Mouse (Mus musculus) embryonic facial prominence, embryonic 11.5 days (tissue): ENCODE measurements around the gene Pwwp2a. TPM values are rescaled to one million over a fixed set of nuclear protein-coding genes. Genes with fewer than 3 reads are reported as not detected.

Experiments
- ATAC-seq: fragments of 200-750 bp; cut with Nextera tagmentation; replicated peaks from 2 replicates; pipeline ENCODE4 v1.8.0; 2017; ENCODE audit warnings: low read depth; ENCODE audit not compliant: insufficient number of reproducible peaks, low FRiP score, low TSS enrichment
- DNase-seq: peaks from one replicate; pipeline ENCODE4 v3.0.0-alpha.2; 2015; ENCODE audit warnings: low spot score
- H3K27ac ChIP-seq: fragments of 300-500 bp; sonication (generic); replicated peaks from 2 replicates; pipeline ENCODE4 v1.5.1; 2014; ENCODE audit warnings: mild to moderate bottlenecking, low read depth, low read length, control low read depth
- H3K27me3 ChIP-seq: fragments of 300-500 bp; sonication (generic); 2 replicates; pipeline ENCODE4 v1.6.1; 2014; ENCODE audit warnings: mild to moderate bottlenecking, low read length, moderate library complexity, mixed read lengths; ENCODE audit not compliant: control insufficient read depth, insufficient read depth
- H3K36me3 ChIP-seq: fragments of 300-500 bp; sonication (generic); replicated peaks from 2 replicates; pipeline ENCODE4 v1.6.1; 2014; ENCODE audit warnings: low read depth, mild to moderate bottlenecking, low read length, moderate library complexity, mixed read lengths; ENCODE audit not compliant: control insufficient read depth, insufficient read depth
- H3K4me1 ChIP-seq: fragments of 300-500 bp; sonication (generic); 2 replicates; pipeline ENCODE4 v1.6.1; 2014; ENCODE audit warnings: low read length, mixed read lengths; ENCODE audit not compliant: control insufficient read depth, insufficient read depth
- H3K4me2 ChIP-seq: fragments of 300-500 bp; sonication (generic); 2 replicates; pipeline ENCODE4 v1.6.1; 2014; ENCODE audit warnings: low read depth, mild to moderate bottlenecking, control low read depth, low read length, moderate library complexity
- H3K4me3 ChIP-seq: fragments of 300-500 bp; sonication (generic); 2 replicates; pipeline ENCODE4 v1.5.1; 2014; ENCODE audit warnings: low read depth, low read length, control low read depth
- H3K9ac ChIP-seq: fragments of 300-500 bp; sonication (generic); replicated peaks from 2 replicates; pipeline ENCODE4 v1.6.1; 2014; ENCODE audit warnings: mild to moderate bottlenecking, control low read depth, low read length
- H3K9me3 ChIP-seq: fragments of 300-500 bp; sonication (generic); replicated peaks from 2 replicates; pipeline ENCODE4 v1.6.1; 2016; ENCODE audit warnings: mild to moderate bottlenecking, low read length, inconsistent platforms, mixed read lengths; ENCODE audit not compliant: control insufficient read depth
- WGBS: fragments of 180-500 bp; shearing (Covaris S2); extraction: QIAGEN DNeasy Blood & Tissue Kit; methylation state at CpG from one replicate; pipeline ENCODE4 v1.1.7; 2014; 5-methylcytosine and 5-hydroxymethylcytosine counted together
- polyA plus RNA-seq: library from polyadenylated mRNA; unstranded; fragments of >200 nt; fragmentation: Nextera tagmentation; extraction: Ambion mirVana; gene quantifications from 2 replicates; pipeline ENCODE4 v1.2.1, GENCODE M21; 2014

The Pwwp2a gene
- polyA plus RNA-seq, 1 experiment from 2014 or later = 40.5 TPM

DNA sequence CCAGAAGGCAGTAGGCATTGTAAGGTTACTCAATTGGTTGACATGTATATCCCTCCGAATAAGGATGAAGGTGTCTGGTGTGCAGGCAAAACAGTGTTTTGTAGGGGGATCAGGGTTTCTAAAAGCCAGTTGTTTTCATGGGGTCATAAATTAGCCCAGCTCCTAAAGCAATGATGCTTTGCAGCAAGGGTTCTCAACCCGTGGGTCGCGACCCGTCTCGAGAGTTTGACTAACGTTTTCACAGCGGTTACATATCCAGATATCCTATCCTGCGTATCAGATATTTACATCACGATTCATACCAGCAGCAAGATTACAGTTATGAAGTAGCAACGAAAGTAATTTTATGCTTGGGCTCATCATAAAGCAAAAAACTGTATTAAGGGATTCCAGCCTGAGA lies 86.0 kb downstream of the Pwwp2a start:
- no peaks in the 10 kb centered on the region for H3K4me1 ChIP-seq
- no peak overlapping the region for H3K4me3 ChIP-seq
- 72% methylated on average over 11 of the region's 11 CpGs for WGBS
- no peaks in the 10 kb centered on the region for H3K36me3 ChIP-seq
- ATAC-seq = no peak
- no peak overlapping the region for H3K4me2 ChIP-seq
- no peak overlapping the region for H3K27ac ChIP-seq
- no peaks in the 10 kb centered on the region for H3K9me3 ChIP-seq
- H3K27me3 ChIP-seq = no peaks in the 10 kb centered on the region
- no peak overlapping the region for H3K9ac ChIP-seq
- no peak for DNase-seq

DNA sequence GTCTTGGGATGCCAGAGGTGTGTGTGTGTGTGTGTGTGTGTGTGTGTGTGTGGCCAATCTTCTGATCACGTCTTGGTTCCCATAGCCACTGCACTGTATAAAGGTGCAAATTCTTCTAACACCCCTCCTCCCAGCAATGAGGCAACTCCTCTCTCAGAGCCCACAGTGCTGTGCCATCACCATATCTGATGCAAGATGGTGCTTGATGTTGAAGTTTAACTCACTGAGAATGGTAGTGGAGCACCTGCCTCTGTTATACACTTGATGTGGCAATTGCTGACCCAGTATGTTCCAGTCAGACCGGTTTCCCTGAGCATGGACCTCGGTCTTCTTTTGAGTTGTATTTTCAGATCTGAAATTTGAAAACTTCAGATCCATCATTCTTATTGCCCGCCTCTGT lies 88.3 kb downstream of the Pwwp2a start:
- no peak overlapping the region for H3K4me3 ChIP-seq
- no peak overlapping the region for H3K4me2 ChIP-seq
- 81% methylated on average over 4 of the region's 4 CpGs for WGBS
- H3K27me3 ChIP-seq = no peaks in the 10 kb centered on the region
- ATAC-seq (no peak), DNase-seq (no peak)
- H3K36me3 ChIP-seq = no peaks in the 10 kb centered on the region
- no peak overlapping the region for H3K9ac ChIP-seq
- H3K27ac ChIP-seq = no peak overlapping the region
- no peaks in the 10 kb centered on the region for H3K9me3 ChIP-seq
- H3K4me1 ChIP-seq = no peaks in the 10 kb centered on the region

Other genes with a start within 250 kb of the Pwwp2a start
- gene Slu7, start 248.3 kb upstream of the Pwwp2a start, polyA plus RNA-seq = 62.2 and 68.5 TPM in 2 replicates
- 2.2 and 2.9 TPM in 2 replicates for gene C1qtnf2, start 207.7 kb upstream of the Pwwp2a start, polyA plus RNA-seq
- gene Ccnjl, start 153.2 kb upstream of the Pwwp2a start, polyA plus RNA-seq = 28.0 and 30.0 TPM in 2 replicates
- 6.5 and 7.9 TPM in 2 replicates for gene 4933415A04Rik, start 95.0 kb upstream of the Pwwp2a start, polyA plus RNA-seq
- not detected in 2 replicates for gene Fabp6, start 80.5 kb upstream of the Pwwp2a start, polyA plus RNA-seq
- gene Ttc1, start 66.0 kb downstream of the Pwwp2a start, polyA plus RNA-seq = 82.9 and 83.4 TPM in 2 replicates
- gene Adra1b, start 219.2 kb downstream of the Pwwp2a start, polyA plus RNA-seq = 0.42 and 0.66 TPM in 2 replicates